Mouse (Mus musculus): ENCODE data around the gene Diras2. TPM values are rescaled to one million over a fixed set of nuclear protein-coding genes. Genes with fewer than 3 reads are reported as not detected.
A peak's percentile ranks its signal among the peaks of the same experiment; 100 is the strongest.

Gene Diras2
- polyA plus RNA-seq, 1 experiment from 2014 or later = 5.0 TPM

- H3K9me3 ChIP-seq = no peaks in the 10 kb centered on the region
- H3K27ac ChIP-seq (replicated peaks) = peak overlapping the region; percentile 3; the same call in 1 of the 2 replicates
- WGBS = 60% methylated on average over 13 of the region's 13 CpGs
- no peak for ATAC-seq (ENCODE audit: low FRiP score, low read depth)
- H3K9ac ChIP-seq = peak overlapping the region; percentile 63
- H3K4me1 ChIP-seq (replicated peaks) = peaks cover 11% of the 10 kb centered on the region
- no peaks in the 10 kb centered on the region for H3K27me3 ChIP-seq
- H3K4me2 ChIP-seq = peak overlapping the region; percentile 70
- H3K4me3 ChIP-seq = peak overlapping the region; percentile 53
- H3K36me3 ChIP-seq = no peaks in the 10 kb centered on the region
These were observed 1.7 kb downstream of the Diras2 start for GRCm38 (mm10) chr13:52529188-52529972.

- Histone ChIP-seq H3K27me3 (no peaks in the 10 kb centered on the region), H3K9me3 (no peaks in the 10 kb centered on the region), H3K27ac (replicated peaks) (peak overlapping the region; percentile 3; the same call in 1 of the 2 replicates), H3K36me3 (no peaks in the 10 kb centered on the region), H3K4me2 (peak overlapping the region; percentile 70), H3K4me3 (peak overlapping the region; percentile 53), H3K9ac (peak overlapping the region; percentile 34; the same call in 1 of the 2 replicates), H3K4me1 (replicated peaks) (peaks cover 11% of the 10 kb centered on the region)
- WGBS = 47% methylated on average over 9 of the region's 9 CpGs
- ATAC-seq (ENCODE audit: low FRiP score, low read depth) = no peak
These were observed 2.3 kb downstream of the Diras2 start for GRCm38 (mm10) chr13:52528786-52529185.

- no peaks in the 10 kb centered on the region for H3K9me3 ChIP-seq
- 0 out of 2 replicates have a peak overlapping the region, but pooled peaks have one; percentile 18 for H3K27ac ChIP-seq (replicated peaks)
- peaks cover 11% of the 10 kb centered on the region for H3K4me1 ChIP-seq (replicated peaks)
- no peaks in the 10 kb centered on the region for H3K27me3 ChIP-seq
- H3K36me3 ChIP-seq = no peaks in the 10 kb centered on the region
- H3K9ac ChIP-seq = 0 out of 2 replicates have a peak overlapping the region, but pooled peaks have one; percentile 14
- peak overlapping the region; percentile 53 for H3K4me3 ChIP-seq
- WGBS = 69% methylated on average over 8 of the region's 8 CpGs
- peak overlapping the region; percentile 70 for H3K4me2 ChIP-seq
- no peak for ATAC-seq (ENCODE audit: low FRiP score, low read depth)
These were observed 2.8 kb downstream of the Diras2 start for GRCm38 (mm10) chr13:52528281-52528680.

DNA sequence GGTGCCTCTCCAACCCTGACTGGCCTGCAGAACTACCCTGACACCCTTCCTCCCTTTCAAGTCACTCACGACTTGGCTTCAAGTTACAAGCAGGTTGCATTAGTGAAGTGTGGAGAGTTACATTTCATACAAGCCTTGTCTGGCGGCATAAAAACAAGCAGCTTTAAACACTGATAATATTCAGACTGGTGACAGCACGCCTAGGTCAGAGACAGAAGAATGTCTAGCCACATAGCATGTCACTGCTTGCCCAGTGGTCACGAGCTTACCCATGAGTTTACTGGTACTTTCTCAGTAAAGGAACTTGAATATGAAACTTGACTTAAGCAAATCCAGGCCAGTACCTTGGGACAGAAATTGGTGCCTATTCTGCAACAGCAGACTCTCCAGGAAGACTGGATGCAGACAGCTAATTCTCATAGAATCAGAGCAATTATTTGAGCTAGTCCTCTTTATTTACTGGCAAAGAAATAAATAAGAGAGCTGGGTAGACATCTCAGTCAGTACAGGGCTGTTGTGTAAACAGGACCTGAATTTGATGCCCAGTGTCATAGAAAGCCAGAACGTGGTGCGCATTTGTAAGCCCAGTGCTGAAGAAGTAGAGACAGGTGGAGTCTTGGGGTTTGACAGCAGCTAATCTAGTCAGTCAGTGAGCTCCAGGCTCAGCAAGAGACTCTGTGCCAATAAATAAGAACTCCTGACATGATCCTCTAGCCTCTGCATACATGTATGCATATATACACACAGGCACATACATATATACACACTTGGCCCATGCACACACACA, 4.6 kb downstream of the Diras2 start:
- ATAC-seq (ENCODE audit: low FRiP score, low read depth) = no peak
- H3K4me3 ChIP-seq = no peak overlapping the region
- peak overlapping the region; percentile 7; the same call in 1 of the 2 replicates for H3K4me2 ChIP-seq
- no peaks in the 10 kb centered on the region for H3K27me3 ChIP-seq
- no peaks in the 10 kb centered on the region for H3K36me3 ChIP-seq
- no peak overlapping the region for H3K9ac ChIP-seq
- H3K27ac ChIP-seq (replicated peaks) = no peak overlapping the region
- H3K9me3 ChIP-seq = no peaks in the 10 kb centered on the region
- WGBS = 82% methylated on average over 6 of the region's 6 CpGs
- peaks cover 13% of the 10 kb centered on the region for H3K4me1 ChIP-seq (replicated peaks)

- WGBS = 74% methylated on average over 11 of the region's 11 CpGs
- no peak for ATAC-seq (ENCODE audit: low FRiP score, low read depth)
- H3K4me2 ChIP-seq = no peak overlapping the region
These were observed 6.8 kb downstream of the Diras2 start for GRCm38 (mm10) chr13:52524313-52524712.

GRCm38 (mm10) chr13:52521176-52521575, 9.9 kb downstream of the Diras2 start:
- Histone ChIP-seq H3K9me3 (no peaks in the 10 kb centered on the region), H3K36me3 (no peaks in the 10 kb centered on the region), H3K4me3 (no peak overlapping the region), H3K4me1 (replicated peaks) (peaks cover 8% of the 10 kb centered on the region), H3K27ac (replicated peaks) (no peak overlapping the region), H3K9ac (no peak overlapping the region), H3K27me3 (no peaks in the 10 kb centered on the region), H3K4me2 (no peak overlapping the region)
- ATAC-seq (ENCODE audit: low FRiP score, low read depth) = no peak
- 44% methylated on average over 6 of the region's 6 CpGs for WGBS

More at GRCm38 (mm10) chr13:52524313-52524712, 6.8 kb downstream of the Diras2 start:
- no peaks in the 10 kb centered on the region for H3K9me3 ChIP-seq
- no peak overlapping the region for H3K4me3 ChIP-seq
- H3K36me3 ChIP-seq = no peaks in the 10 kb centered on the region
- H3K27ac ChIP-seq (replicated peaks) = no peak overlapping the region
- H3K4me1 ChIP-seq (replicated peaks) = peaks cover 20% of the 10 kb centered on the region
- H3K27me3 ChIP-seq = no peaks in the 10 kb centered on the region
- H3K9ac ChIP-seq = no peak overlapping the region

- Histone ChIP-seq H3K27ac (replicated peaks) (no peak overlapping the region), H3K27me3 (no peaks in the 10 kb centered on the region), H3K9ac (no peak overlapping the region), H3K36me3 (no peaks in the 10 kb centered on the region), H3K9me3 (no peaks in the 10 kb centered on the region), H3K4me2 (no peak overlapping the region), H3K4me3 (no peak overlapping the region), H3K4me1 (replicated peaks) (peaks cover 8% of the 10 kb centered on the region)
- no peak for ATAC-seq (ENCODE audit: low FRiP score, low read depth)
- WGBS = 85% methylated on average over 5 of the region's 5 CpGs
These were observed 11.7 kb downstream of the Diras2 start for GRCm38 (mm10) chr13:52519425-52519824.

GRCm38 (mm10) chr13:52518377-52518776, 12.7 kb downstream of the Diras2 start:
- H3K36me3 ChIP-seq = no peaks in the 10 kb centered on the region
- no peaks in the 10 kb centered on the region for H3K9me3 ChIP-seq
- H3K4me2 ChIP-seq = no peak overlapping the region
- H3K9ac ChIP-seq = no peak overlapping the region
- H3K27me3 ChIP-seq = no peaks in the 10 kb centered on the region
- 100% methylated on average over 4 of the region's 4 CpGs for WGBS
- no peak overlapping the region for H3K4me3 ChIP-seq
- ATAC-seq (ENCODE audit: low FRiP score, low read depth) = no peak
- no peak overlapping the region for H3K27ac ChIP-seq (replicated peaks)
- peaks cover 8% of the 10 kb centered on the region for H3K4me1 ChIP-seq (replicated peaks)

DNA sequence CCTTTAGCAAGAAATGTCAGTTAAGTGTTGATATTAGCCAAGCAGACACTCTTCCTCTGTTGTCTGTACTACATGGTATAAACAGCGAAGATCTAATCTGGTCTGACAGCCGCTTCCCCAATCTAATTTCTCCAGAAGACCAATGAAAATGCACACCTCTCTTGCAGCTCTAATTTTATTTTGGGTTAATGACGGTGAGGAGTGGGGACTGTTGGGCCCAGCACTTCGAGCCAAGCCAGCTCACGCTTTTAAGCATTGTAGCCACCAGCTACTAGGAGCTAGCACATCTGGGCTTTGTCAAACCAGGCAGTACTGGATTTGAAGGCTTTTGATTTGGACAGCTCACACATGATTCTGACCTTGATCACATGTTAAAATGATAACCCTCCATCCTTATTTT, 14.1 kb downstream of the Diras2 start:
- peaks cover 8% of the 10 kb centered on the region for H3K4me1 ChIP-seq (replicated peaks)
- H3K4me3 ChIP-seq = no peak overlapping the region
- no peak for ATAC-seq (ENCODE audit: low FRiP score, low read depth)
- no peak overlapping the region for H3K9ac ChIP-seq
- no peak overlapping the region for H3K27ac ChIP-seq (replicated peaks)
- H3K9me3 ChIP-seq = no peaks in the 10 kb centered on the region
- no peaks in the 10 kb centered on the region for H3K36me3 ChIP-seq
- no peak overlapping the region for H3K4me2 ChIP-seq
- H3K27me3 ChIP-seq = no peaks in the 10 kb centered on the region
- whole genome bisulfite sequencing = 84% methylated on average over 5 of the region's 5 CpGs

DNA sequence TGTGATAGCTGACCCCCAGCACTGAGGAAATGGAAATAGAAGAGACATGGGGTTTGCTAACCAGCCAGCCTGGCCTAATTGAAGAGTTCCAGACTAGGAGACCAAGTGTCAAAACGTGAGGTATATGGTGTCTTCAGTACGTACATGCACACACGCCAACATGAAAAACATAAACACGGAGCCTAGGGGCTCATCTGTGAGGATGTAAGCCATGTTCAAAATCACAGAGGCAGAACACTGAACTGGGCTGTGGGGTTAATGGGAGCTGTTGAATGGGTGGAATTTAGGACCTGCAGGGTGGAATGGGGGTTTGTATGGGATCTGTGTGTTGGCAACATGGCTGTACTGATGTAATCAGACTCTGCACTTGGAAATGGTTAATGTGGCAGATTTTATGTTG, 14.5 kb downstream of the Diras2 start:
- WGBS = 93% methylated on average over 4 of the region's 4 CpGs
- peaks cover 8% of the 10 kb centered on the region for H3K4me1 ChIP-seq (replicated peaks)
- H3K27ac ChIP-seq (replicated peaks) = no peak overlapping the region
- H3K4me3 ChIP-seq = no peak overlapping the region
- H3K36me3 ChIP-seq = no peaks in the 10 kb centered on the region
- H3K9ac ChIP-seq = no peak overlapping the region
- no peaks in the 10 kb centered on the region for H3K9me3 ChIP-seq
- ATAC-seq (ENCODE audit: low FRiP score, low read depth) = no peak
- H3K4me2 ChIP-seq = no peak overlapping the region
- no peaks in the 10 kb centered on the region for H3K27me3 ChIP-seq

DNA sequence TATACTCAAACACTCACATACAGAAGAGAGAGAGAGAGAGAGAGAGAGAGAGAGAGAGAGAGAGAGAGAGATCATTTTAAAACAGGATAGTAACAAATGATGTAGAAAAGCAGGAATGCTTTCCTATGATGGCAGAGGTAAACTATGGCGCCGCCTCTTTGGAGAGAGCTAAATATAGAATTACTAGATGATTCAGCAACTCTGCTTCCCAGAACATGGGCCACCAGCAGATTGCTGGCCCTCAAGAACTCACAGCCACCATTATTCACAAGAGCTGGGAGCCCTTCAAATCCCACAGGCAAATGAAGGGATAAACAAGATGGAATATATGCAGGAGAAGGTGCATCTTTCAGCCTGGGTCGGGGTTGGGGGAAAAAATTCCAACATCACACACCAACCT, 15.0 kb downstream of the Diras2 start:
- H3K9ac ChIP-seq = no peak overlapping the region
- H3K27ac ChIP-seq (replicated peaks) = no peak overlapping the region
- H3K9me3 ChIP-seq = no peaks in the 10 kb centered on the region
- H3K4me3 ChIP-seq = no peak overlapping the region
- ATAC-seq (ENCODE audit: low FRiP score, low read depth) = no peak
- no peak overlapping the region for H3K4me2 ChIP-seq
- H3K4me1 ChIP-seq (replicated peaks) = peaks cover 3% of the 10 kb centered on the region
- no peaks in the 10 kb centered on the region for H3K36me3 ChIP-seq
- H3K27me3 ChIP-seq = no peaks in the 10 kb centered on the region
- 85% methylated on average over 3 of the region's 3 CpGs for WGBS

DNA sequence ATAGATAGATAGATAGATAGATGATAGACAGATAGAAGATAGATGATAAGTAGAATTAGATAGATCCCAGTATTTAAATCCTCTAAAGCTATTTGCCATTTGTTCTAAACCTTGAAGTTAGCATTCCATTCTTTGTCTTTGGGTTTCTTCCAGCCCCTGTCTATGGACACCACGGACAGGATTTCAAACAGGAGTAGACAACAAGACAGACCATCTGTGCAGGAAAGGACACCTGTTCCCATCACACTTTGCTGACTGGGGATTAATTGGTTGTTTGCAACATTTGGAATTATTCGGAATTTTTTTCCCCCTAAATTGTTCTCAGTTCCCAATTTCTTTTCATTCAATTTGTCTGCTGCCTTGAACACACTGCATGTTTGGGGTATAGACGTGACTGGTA, 17.5 kb downstream of the Diras2 start:
- H3K27ac ChIP-seq (replicated peaks) = no peak overlapping the region
- H3K9me3 ChIP-seq = no peaks in the 10 kb centered on the region
- H3K9ac ChIP-seq = no peak overlapping the region
- no peak for ATAC-seq (ENCODE audit: low FRiP score, low read depth)
- H3K4me3 ChIP-seq = no peak overlapping the region
- H3K36me3 ChIP-seq = no peaks in the 10 kb centered on the region
- H3K4me2 ChIP-seq = no peak overlapping the region
- no peaks in the 10 kb centered on the region for H3K27me3 ChIP-seq
- 77% methylated on average over 3 of the region's 3 CpGs for WGBS
- no peaks in the 10 kb centered on the region for H3K4me1 ChIP-seq (replicated peaks)
